Mouse (Mus musculus) ES-Bruce4 (cell line): ENCODE results near the gene Lrch4. TPM values are rescaled to one million over a fixed set of nuclear protein-coding genes. Genes with fewer than 3 reads are reported as not detected.

ENCODE experiments used
- H3K27ac ChIP-seq: 2 replicates; pipeline ENCODE4 v1.5.1; 2012; ENCODE audit warnings: low read length, inconsistent platforms; ENCODE audit not compliant: insufficient read depth
- H3K27me3 ChIP-seq: 2 replicates; pipeline ENCODE4 v1.6.1; 2012; ENCODE audit warnings: mild to moderate bottlenecking, low read length, inconsistent platforms; ENCODE audit not compliant: control insufficient read depth, poor library complexity, insufficient read depth, severe bottlenecking
- H3K36me3 ChIP-seq: 2 replicates; pipeline ENCODE4 v1.6.1; 2012; ENCODE audit warnings: inconsistent platforms, mild to moderate bottlenecking, low read length, moderate library complexity; ENCODE audit not compliant: control insufficient read depth, poor library complexity, insufficient read depth, severe bottlenecking
- H3K4me1 ChIP-seq: one replicate; pipeline ENCODE4 v1.8.1; 2011; ENCODE audit warnings: low read length; ENCODE audit not compliant: control insufficient read depth, insufficient read depth
- H3K4me3 ChIP-seq: 2 replicates; pipeline ENCODE4 v1.5.1; 2011; ENCODE audit warnings: low read depth, mild to moderate bottlenecking, low read length
- H3K9ac ChIP-seq: 2 replicates; pipeline ENCODE4 v1.6.1; 2012; ENCODE audit warnings: low read depth, mild to moderate bottlenecking, inconsistent platforms; ENCODE audit not compliant: poor library complexity, severe bottlenecking
- H3K9me3 ChIP-seq: replicated peaks from 2 replicates; pipeline ENCODE4 v1.6.1; 2012; ENCODE audit warnings: mild to moderate bottlenecking, low read length, inconsistent platforms; ENCODE audit not compliant: control insufficient read depth, poor library complexity, insufficient read depth, severe bottlenecking
- CTCF ChIP-seq: IDR thresholded peaks from one replicate; pipeline ENCODE4 v1.8.1; 2011; ENCODE audit warnings: low read depth, low read length
- EP300 ChIP-seq: IDR thresholded peaks from 2 replicates; pipeline ENCODE4 v1.6.1; 2011; ENCODE audit warnings: low read depth, low read length; ENCODE audit not compliant: insufficient read depth
- POLR2A ChIP-seq: IDR thresholded peaks from one replicate; pipeline ENCODE4 v1.8.1; 2011; ENCODE audit warnings: low read length; ENCODE audit not compliant: insufficient read depth
- polyA plus RNA-seq: library from polyadenylated mRNA; stranded (reverse); fragments of >200 nt; gene quantifications from 2 replicates; pipeline ENCODE4 v1.2.4, GENCODE M21; 2011; ENCODE audit warnings: low read depth; ENCODE audit not compliant: missing spikeins, insufficient read depth, insufficient read length

Lrch4 gene
- polyA plus RNA-seq, 1 experiment = 25.1 TPM

GRCm38 (mm10) chr5:137600619-137601364, 28.1 kb upstream of the Lrch4 start, which contains the start of gene Mospd3:
Gene Mospd3 (minus strand): TSS chr5:137601058.
- peak within 1 kb of the TSS; percentile 98 for H3K4me3 ChIP-seq
- no peaks in the 10 kb centered on the region for H3K9me3 ChIP-seq
- no peaks in the 10 kb centered on the region for H3K27me3 ChIP-seq
- peak within 1 kb of the TSS; percentile 83 for H3K27ac ChIP-seq
- peaks cover 5% of the 10 kb centered on the region for H3K4me1 ChIP-seq
- peaks cover 7% of the 10 kb centered on the region for H3K36me3 ChIP-seq
- TF ChIP-seq EP300 (no peak), POLR2A (peak; percentile 91)
- H3K9ac ChIP-seq = peak within 1 kb of the TSS; percentile 90

- Histone ChIP-seq H3K4me1 (peaks cover 5% of the 10 kb centered on the region), H3K9ac (peak overlapping the region; percentile 90), H3K27me3 (no peaks in the 10 kb centered on the region), H3K36me3 (peaks cover 11% of the 10 kb centered on the region), H3K27ac (peak overlapping the region; percentile 77), H3K9me3 (no peaks in the 10 kb centered on the region), H3K4me3 (peak overlapping the region; percentile 83)
- TF ChIP-seq CTCF (no peak), EP300 (no peak), POLR2A (no peak)
Measured at GRCm38 (mm10) chr5:137601365-137601729, 27.6 kb upstream of the Lrch4 start.

GRCm38 (mm10) chr5:137607860-137608653, 20.9 kb upstream of the Lrch4 start:
- H3K9me3 ChIP-seq = no peaks in the 10 kb centered on the region
- TF ChIP-seq POLR2A = no peak
- 0 out of 2 replicates have a peak, but pooled peaks have one; percentile 10 for TF ChIP-seq EP300
- peaks cover 10% of the 10 kb centered on the region for H3K36me3 ChIP-seq
- H3K4me1 ChIP-seq = peaks cover 10% of the 10 kb centered on the region
- no peaks in the 10 kb centered on the region for H3K27me3 ChIP-seq
- peak overlapping the region; percentile 44 for H3K27ac ChIP-seq
- peak overlapping the region; percentile 48 for H3K4me3 ChIP-seq
- H3K9ac ChIP-seq = peak overlapping the region; percentile 62

GRCm38 (mm10) chr5:137608654-137609190, 20.2 kb upstream of the Lrch4 start:
- H3K9me3 ChIP-seq = no peaks in the 10 kb centered on the region
- H3K9ac ChIP-seq = peak overlapping the region; percentile 62
- H3K27me3 ChIP-seq = no peaks in the 10 kb centered on the region
- peak overlapping the region; percentile 48 for H3K4me3 ChIP-seq
- peak overlapping the region; percentile 62 for H3K27ac ChIP-seq
- TF ChIP-seq CTCF (no peak), EP300 (no peak), POLR2A (no peak)
- peaks cover 10% of the 10 kb centered on the region for H3K4me1 ChIP-seq
- H3K36me3 ChIP-seq = peaks cover 8% of the 10 kb centered on the region

GRCm38 (mm10) chr5:137609292-137609691, 19.6 kb upstream of the Lrch4 start:
- Histone ChIP-seq H3K4me1 (peaks cover 10% of the 10 kb centered on the region), H3K27me3 (no peaks in the 10 kb centered on the region), H3K4me3 (peak overlapping the region; percentile 48), H3K36me3 (peaks cover 8% of the 10 kb centered on the region), H3K27ac (peak overlapping the region; percentile 62), H3K9me3 (no peaks in the 10 kb centered on the region), H3K9ac (peak overlapping the region; percentile 62)
- no peak for TF ChIP-seq EP300
- no peak for TF ChIP-seq POLR2A
- no peak for TF ChIP-seq CTCF

GRCm38 (mm10) chr5:137610056-137610455, 18.9 kb upstream of the Lrch4 start:
- peaks cover 10% of the 10 kb centered on the region for H3K4me1 ChIP-seq
- peaks cover 8% of the 10 kb centered on the region for H3K36me3 ChIP-seq
- no peaks in the 10 kb centered on the region for H3K27me3 ChIP-seq
- TF ChIP-seq POLR2A (no peak), EP300 (no peak), CTCF (no peak)
- peak overlapping the region; percentile 62 for H3K27ac ChIP-seq
- H3K9me3 ChIP-seq = no peaks in the 10 kb centered on the region
- H3K9ac ChIP-seq = peak overlapping the region; percentile 60
- peak overlapping the region; percentile 66 for H3K4me3 ChIP-seq
